9 mouse cellular contexts compared by ENCODE assay signal in the genomic region with DNA sequence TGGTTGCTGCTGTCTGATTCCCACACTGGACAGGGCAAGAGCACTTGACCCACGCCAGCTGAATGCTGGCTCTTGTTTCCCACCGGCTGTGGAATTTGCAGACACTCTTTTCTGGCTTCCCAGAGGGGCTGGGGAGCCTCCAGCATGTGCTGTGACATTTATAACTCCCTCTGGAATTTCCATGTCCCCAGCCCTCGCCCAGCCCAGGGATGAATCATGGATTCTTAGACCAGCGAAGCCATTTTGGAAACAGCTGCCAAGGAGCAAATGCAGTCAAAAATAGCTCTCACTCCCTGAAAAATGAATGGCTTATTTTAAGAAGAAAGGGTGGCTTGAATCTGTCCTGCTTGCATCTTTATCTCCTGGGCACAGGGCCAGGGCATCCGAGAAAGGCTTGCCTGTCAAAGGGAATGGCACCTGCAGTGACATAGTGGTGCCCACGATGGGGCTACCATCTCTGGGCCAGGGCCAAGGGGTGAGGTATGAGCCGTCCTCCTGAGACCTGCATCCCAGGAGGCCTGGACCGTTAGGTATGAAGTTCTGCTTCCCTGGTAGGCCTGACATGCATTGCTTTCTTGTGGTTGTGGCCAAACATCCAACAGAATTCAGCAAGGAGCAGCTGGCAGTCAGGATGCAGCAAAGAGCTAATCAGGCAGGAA.
DNase-seq lines count a peak whose midpoint lies in the region; ATAC-seq and TF ChIP-seq lines count a peak whose summit lies in the region.
"Had no signal": no experiment of that assay in that cellular context is flagged by ENCODE, and none has a peak within 500 bp of the region (broad histone marks: within the 10 kb centered on the region; RNA-seq: fewer than 3 reads in every experiment).

No protein-coding gene starts in this region.

- no peak overlapping the region for H3K27ac ChIP-seq in cerebellum, adult 2 months (ENCODE audit: insufficient read depth, low read length)
- peak overlapping the region; percentile 31; the same call in 1 of the 2 replicates for H3K27ac ChIP-seq in intestine, postnatal 0 days (ENCODE audit: low read depth, low read length)

- peak; percentile 33 to 37 for DNase-seq in cerebellum, adult 2 months
- no peak for DNase-seq in cerebellum, adult 11-12 months
- DNase-seq in adrenal gland, postnatal 36 days = peak; percentile 72 to 76
- DNase-seq in gastrocnemius, postnatal 10 days = peak; percentile 54
- peak; percentile 74 to 78 for DNase-seq in left cerebral cortex, postnatal 36 days (ENCODE audit: low spot score in 2 of 2)
- DNase-seq in right cerebral cortex, postnatal 25 days = peak; percentile 75
- no peak for DNase-seq in T-cell, adult 2 months (ENCODE audit: low spot score)

- H3K4me1 ChIP-seq in cerebellum, adult 2 months (ENCODE audit: control insufficient read depth, insufficient read depth, low read length) = peaks cover 4% of the 10 kb centered on the region
- H3K4me1 ChIP-seq in intestine, postnatal 0 days (replicated peaks; ENCODE audit: control insufficient read depth, insufficient read depth, low read length) = peaks cover 15% of the 10 kb centered on the region; the same call in 1 of the 2 replicates

- H3K4me3 ChIP-seq in cerebellum, adult 2 months (replicated peaks; ENCODE audit: insufficient read depth, low read depth, low read length) = no peak overlapping the region
- H3K4me3 ChIP-seq in intestine, postnatal 0 days (ENCODE audit: low read depth, low read length) = no peak overlapping the region
- H3K4me3 ChIP-seq: megakaryocyte, embryonic 14.5 days had no signal

- TF ChIP-seq CTCF in cerebellum, adult 2 months (IDR thresholded peaks at IDR 0.05; ENCODE audit: borderline replicate concordance, insufficient read depth, low read depth, low read length) = no peak
- no peak for TF ChIP-seq CTCF in intestine, postnatal 0 days (IDR thresholded peaks at IDR 0.05; ENCODE audit: low read depth)

- H3K27me3 ChIP-seq in cerebellum, adult 2 months (ENCODE audit: control insufficient read depth, insufficient read depth, low read length) = no peaks in the 10 kb centered on the region
- H3K27me3 ChIP-seq in intestine, postnatal 0 days (replicated peaks; ENCODE audit: control insufficient read depth, insufficient read depth, low read length) = no peaks in the 10 kb centered on the region

- no peak for ATAC-seq in intestine, postnatal 0 days

- intact Hi-C loops in left cerebral cortex, postnatal 36 days (cut with DNase I) = loop anchor here (10.0 kb wide), 1 partner anchor 108 kb away; no protein-coding TSS in a partner anchor

- H3K4me2 ChIP-seq in intestine, postnatal 0 days (replicated peaks; ENCODE audit: low read depth) = no peak overlapping the region

- TF ChIP-seq POLR2A in cerebellum, adult 2 months (IDR thresholded peaks at IDR 0.05; ENCODE audit: borderline replicate concordance, insufficient read depth, low read length) = no peak

- no peaks in the 10 kb centered on the region for H3K9me3 ChIP-seq in intestine, postnatal 0 days (ENCODE audit: control insufficient read depth)

- H3K9ac ChIP-seq in intestine, postnatal 0 days (ENCODE audit: low read depth, low read length) = no peak overlapping the region

- WGBS in cerebellum, adult 2 months = 25% methylated on average over 8 of the region's 8 CpGs
- 63% methylated on average over 8 of the region's 8 CpGs for WGBS in intestine, postnatal 0 days

- H3K36me3 ChIP-seq in intestine, postnatal 0 days (ENCODE audit: control insufficient read depth, insufficient read depth) = no peaks in the 10 kb centered on the region

Comparison
In these comparisons a context has a peak if more than half of its experiments do, and no peak if none do; other contexts are left out.
1. DNase-seq: peak in cerebellum, adult 2 months (2 of 2), adrenal gland, postnatal 36 days (2 of 2), gastrocnemius, postnatal 10 days (single experiment), left cerebral cortex, postnatal 36 days (2 of 2) and right cerebral cortex, postnatal 25 days (single experiment); none in cerebellum, adult 11-12 months (single experiment) and T-cell, adult 2 months (single experiment).